Mouse (Mus musculus): Measurements from ENCODE around the gene Madd. TPM values are rescaled to one million over a fixed set of nuclear protein-coding genes. Genes with fewer than 3 reads are reported as not detected.

Madd gene
- total and polyA plus RNA-seq, 2 experiments from 2014 or later = 2.4 to 4.3 TPM

- H3K9ac ChIP-seq (replicated peaks; ENCODE audit: low read depth, low read length) = no peak overlapping the region
- DNase-seq (ENCODE audit: low spot score) (no peak), ATAC-seq (ENCODE audit: insufficient read depth, low read depth) (no peak)
- H3K4me1 ChIP-seq (ENCODE audit: control insufficient read depth, insufficient read depth) = no peaks in the 10 kb centered on the region
- WGBS = 41% methylated on average over 4 of the region's 4 CpGs
- no peak for TF ChIP-seq EP300 (IDR thresholded peaks at IDR 0.05; ENCODE audit: low read depth)
- H3K27me3 ChIP-seq (ENCODE audit: control insufficient read depth, insufficient read depth, low read length) = no peaks in the 10 kb centered on the region
- no peak overlapping the region for H3K27ac ChIP-seq (ENCODE audit: low read depth)
- no peaks in the 10 kb centered on the region for H3K9me3 ChIP-seq (replicated peaks; ENCODE audit: control insufficient read depth, low read length)
- no peak overlapping the region for H3K4me2 ChIP-seq (ENCODE audit: low read depth, low read length)
- H3K36me3 ChIP-seq (replicated peaks; ENCODE audit: control insufficient read depth, insufficient read depth, low read length) = peaks cover 17% of the 10 kb centered on the region; the same call in 1 of the 2 replicates
- H3K4me3 ChIP-seq (ENCODE audit: low read depth, low read length) = no peak overlapping the region
These were observed 8.1 kb downstream of the Madd start for GRCm38 (mm10) chr2:91175490-91175889.

- WGBS = 67% methylated on average over 25 of the region's 25 CpGs
- Histone ChIP-seq H3K4me3 (ENCODE audit: low read depth, low read length) (no peak overlapping the region), H3K9ac (replicated peaks; ENCODE audit: low read depth, low read length) (no peak overlapping the region), H3K9me3 (replicated peaks; ENCODE audit: control insufficient read depth, low read length) (no peaks in the 10 kb centered on the region), H3K27ac (ENCODE audit: low read depth) (no peak overlapping the region), H3K27me3 (ENCODE audit: control insufficient read depth, insufficient read depth, low read length) (no peaks in the 10 kb centered on the region), H3K4me2 (ENCODE audit: low read depth, low read length) (no peak overlapping the region), H3K4me1 (ENCODE audit: control insufficient read depth, insufficient read depth) (no peaks in the 10 kb centered on the region), H3K36me3 (replicated peaks; ENCODE audit: control insufficient read depth, insufficient read depth, low read length) (peaks cover 8% of the 10 kb centered on the region; the same call in 1 of the 2 replicates)
- no peak for ATAC-seq (ENCODE audit: insufficient read depth, low read depth)
- no peak for DNase-seq (ENCODE audit: low spot score)
- TF ChIP-seq EP300 (IDR thresholded peaks at IDR 0.05; ENCODE audit: low read depth) = no peak
- TF ChIP-seq CTCF (IDR thresholded peaks at IDR 0.05; ENCODE audit: low read depth) = no peak
These were observed 13.9 kb downstream of the Madd start for GRCm38 (mm10) chr2:91169587-91170322.

- 72% methylated on average over 3 of the region's 4 CpGs for WGBS
These were observed 16.0 kb downstream of the Madd start for GRCm38 (mm10) chr2:91167629-91168028.

GRCm38 (mm10) chr2:91164991-91165390 is 18.6 kb downstream of the Madd start:
- Histone ChIP-seq H3K36me3 (replicated peaks; ENCODE audit: control insufficient read depth, insufficient read depth, low read length) (peaks cover 8% of the 10 kb centered on the region), H3K9ac (replicated peaks; ENCODE audit: low read depth, low read length) (no peak overlapping the region), H3K4me1 (ENCODE audit: control insufficient read depth, insufficient read depth) (peaks cover 5% of the 10 kb centered on the region), H3K4me3 (ENCODE audit: low read depth, low read length) (no peak overlapping the region), H3K27ac (ENCODE audit: low read depth) (no peak overlapping the region), H3K9me3 (replicated peaks; ENCODE audit: control insufficient read depth, low read length) (no peaks in the 10 kb centered on the region), H3K4me2 (ENCODE audit: low read depth, low read length) (no peak overlapping the region), H3K27me3 (ENCODE audit: control insufficient read depth, insufficient read depth, low read length) (no peaks in the 10 kb centered on the region)
- ATAC-seq (ENCODE audit: insufficient read depth, low read depth) (no peak), DNase-seq (ENCODE audit: low spot score) (no peak)
- 35% methylated on average over 6 of the region's 6 CpGs for WGBS
- no peak for TF ChIP-seq EP300 (IDR thresholded peaks at IDR 0.05; ENCODE audit: low read depth)
- TF ChIP-seq CTCF (IDR thresholded peaks at IDR 0.05; ENCODE audit: low read depth) = no peak

More at GRCm38 (mm10) chr2:91167629-91168028, 16.0 kb downstream of the Madd start:
- Histone ChIP-seq H3K36me3 (replicated peaks; ENCODE audit: control insufficient read depth, insufficient read depth, low read length) (peaks cover 8% of the 10 kb centered on the region), H3K27ac (ENCODE audit: low read depth) (no peak overlapping the region), H3K4me2 (ENCODE audit: low read depth, low read length) (no peak overlapping the region), H3K4me1 (ENCODE audit: control insufficient read depth, insufficient read depth) (no peaks in the 10 kb centered on the region), H3K27me3 (ENCODE audit: control insufficient read depth, insufficient read depth, low read length) (no peaks in the 10 kb centered on the region), H3K9me3 (replicated peaks; ENCODE audit: control insufficient read depth, low read length) (no peaks in the 10 kb centered on the region), H3K4me3 (ENCODE audit: low read depth, low read length) (no peak overlapping the region), H3K9ac (replicated peaks; ENCODE audit: low read depth, low read length) (no peak overlapping the region)
- ATAC-seq (ENCODE audit: insufficient read depth, low read depth) (no peak), DNase-seq (ENCODE audit: low spot score) (no peak)
- TF ChIP-seq CTCF (IDR thresholded peaks at IDR 0.05; ENCODE audit: low read depth) = no peak

GRCm38 (mm10) chr2:91163532-91163931 is 20.1 kb downstream of the Madd start:
- DNase-seq (ENCODE audit: low spot score) = no peak
- Histone ChIP-seq H3K27me3 (ENCODE audit: control insufficient read depth, insufficient read depth, low read length) (no peaks in the 10 kb centered on the region), H3K4me2 (ENCODE audit: low read depth, low read length) (no peak overlapping the region), H3K4me1 (ENCODE audit: control insufficient read depth, insufficient read depth) (peaks cover 10% of the 10 kb centered on the region), H3K36me3 (replicated peaks; ENCODE audit: control insufficient read depth, insufficient read depth, low read length) (peaks cover 8% of the 10 kb centered on the region), H3K27ac (ENCODE audit: low read depth) (no peak overlapping the region), H3K9me3 (replicated peaks; ENCODE audit: control insufficient read depth, low read length) (no peaks in the 10 kb centered on the region), H3K4me3 (ENCODE audit: low read depth, low read length) (no peak overlapping the region), H3K9ac (replicated peaks; ENCODE audit: low read depth, low read length) (no peak overlapping the region)
- TF ChIP-seq CTCF (IDR thresholded peaks at IDR 0.05; ENCODE audit: low read depth) (no peak), EP300 (IDR thresholded peaks at IDR 0.05; ENCODE audit: low read depth) (no peak)
- WGBS = 93% methylated on average over 5 of the region's 5 CpGs
- ATAC-seq (ENCODE audit: insufficient read depth, low read depth) = no peak

- Histone ChIP-seq H3K9ac (replicated peaks; ENCODE audit: low read depth, low read length) (no peak overlapping the region), H3K4me2 (ENCODE audit: low read depth, low read length) (no peak overlapping the region), H3K27ac (ENCODE audit: low read depth) (no peak overlapping the region), H3K9me3 (replicated peaks; ENCODE audit: control insufficient read depth, low read length) (no peaks in the 10 kb centered on the region), H3K4me3 (ENCODE audit: low read depth, low read length) (no peak overlapping the region), H3K4me1 (ENCODE audit: control insufficient read depth, insufficient read depth) (peaks cover 10% of the 10 kb centered on the region), H3K27me3 (ENCODE audit: control insufficient read depth, insufficient read depth, low read length) (no peaks in the 10 kb centered on the region), H3K36me3 (replicated peaks; ENCODE audit: control insufficient read depth, insufficient read depth, low read length) (peaks cover 8% of the 10 kb centered on the region)
- ATAC-seq (ENCODE audit: insufficient read depth, low read depth) = no peak
- DNase-seq (ENCODE audit: low spot score) = no peak
- TF ChIP-seq EP300 (IDR thresholded peaks at IDR 0.05; ENCODE audit: low read depth) (no peak), CTCF (IDR thresholded peaks at IDR 0.05; ENCODE audit: low read depth) (no peak)
- 87% methylated on average over 4 of the region's 4 CpGs for WGBS
These were observed 20.7 kb downstream of the Madd start for GRCm38 (mm10) chr2:91162952-91163351.

All from heart, postnatal 0 days (tissue).